In the genomic region with DNA sequence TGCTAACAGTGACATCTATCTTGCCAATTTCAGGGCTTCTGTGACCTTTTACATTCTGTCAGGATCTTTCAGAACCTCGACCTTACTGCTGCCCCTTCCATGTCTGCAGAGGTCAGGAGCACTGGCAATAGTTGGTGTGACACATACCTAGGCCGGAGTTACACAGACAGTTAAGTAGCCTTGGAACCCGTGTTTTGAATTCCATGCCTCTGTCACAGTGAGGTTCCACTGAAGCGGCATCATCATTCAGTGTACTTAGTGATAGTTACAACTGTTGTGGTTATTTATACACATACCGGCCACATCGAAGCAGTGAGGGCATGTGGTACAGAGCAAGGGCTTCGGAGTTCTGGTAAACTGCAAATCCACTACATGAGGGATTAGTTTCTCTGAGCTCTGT, we compare ENCODE assay signal across 19 mouse cellular contexts. TPM values are rescaled to one million over a fixed set of nuclear protein-coding genes. Genes with fewer than 3 reads are reported as not detected.
DNase-seq lines count a peak whose midpoint lies in the region; ATAC-seq and TF ChIP-seq lines count a peak whose summit lies in the region.
"Had no signal": no experiment of that assay in that cellular context is flagged by ENCODE, and none has a peak within 500 bp of the region (broad histone marks: within the 10 kb centered on the region; RNA-seq: fewer than 3 reads in every experiment).

No protein-coding gene starts in this region.

- no peaks in the 10 kb centered on the region for H3K27me3 ChIP-seq in heart, adult 2 months (ENCODE audit: control insufficient read depth, insufficient read depth, low read length)
- H3K27me3 ChIP-seq in kidney, postnatal 0 days (ENCODE audit: insufficient read depth, low read length): no peaks in the 10 kb centered on the region
- no peaks in the 10 kb centered on the region for H3K27me3 ChIP-seq in heart, postnatal 0 days (ENCODE audit: control insufficient read depth, insufficient read depth, low read length)
- H3K27me3 ChIP-seq in stomach, postnatal 0 days (ENCODE audit: control insufficient read depth, insufficient read depth, low read length): no peaks in the 10 kb centered on the region
- H3K27me3 ChIP-seq: forebrain, embryonic 13.5 days; limb, embryonic 13.5 days; liver, embryonic 13.5 days; midbrain, embryonic 13.5 days; neural tube, embryonic 13.5 days had no signal

- no peak for DNase-seq in heart, adult 2 months
- no peak for DNase-seq in heart, postnatal 25 days (ENCODE audit: low spot score)
- no peak for DNase-seq in kidney, postnatal 0 days (ENCODE audit: low spot score)
- DNase-seq in kidney, adult 9 months: no peak
- DNase-seq in heart, postnatal 0 days (ENCODE audit: low spot score): no peak
- no peak for DNase-seq in stomach, postnatal 0 days (ENCODE audit: low spot score)
- no peak for DNase-seq in layer of hippocampus, adult 9-11 months
- DNase-seq: cerebellum, adult 9-11 months; gastrocnemius, postnatal 25 days; kidney, adult 18-20 months; kidney, postnatal 36 days; liver, embryonic 13.5 days; right cerebral cortex, adult 18-20 months; thymus, postnatal 14 days had no signal

- WGBS in heart, adult 2 months: 35% methylated on average over 7 of the region's 7 CpGs
- 83% methylated on average over 7 of the region's 7 CpGs for WGBS in kidney, postnatal 0 days
- 21% methylated on average over 7 of the region's 7 CpGs for whole genome bisulfite sequencing in heart, postnatal 0 days
- WGBS in stomach, postnatal 0 days: 49% methylated on average over 7 of the region's 7 CpGs

- no peak overlapping the region for H3K4me2 ChIP-seq in kidney, postnatal 0 days (ENCODE audit: low read length)
- no peak overlapping the region for H3K4me2 ChIP-seq in heart, postnatal 0 days (ENCODE audit: low read depth, low read length)
- H3K4me2 ChIP-seq in stomach, postnatal 0 days (replicated peaks; ENCODE audit: low read depth): no peak overlapping the region
- H3K4me2 ChIP-seq: forebrain, embryonic 13.5 days; limb, embryonic 13.5 days; liver, embryonic 13.5 days; midbrain, embryonic 13.5 days; neural tube, embryonic 13.5 days had no signal

- peak overlapping the region; percentile 4 for H3K27ac ChIP-seq in heart, adult 2 months
- H3K27ac ChIP-seq in kidney, postnatal 0 days: 0 out of 2 replicates have a peak overlapping the region, but pooled peaks have one; percentile 37
- H3K27ac ChIP-seq in heart, postnatal 0 days (ENCODE audit: low read depth): peak overlapping the region; percentile 78
- no peak overlapping the region for H3K27ac ChIP-seq in stomach, postnatal 0 days (replicated peaks)
- H3K27ac ChIP-seq: forebrain, embryonic 13.5 days; limb, embryonic 13.5 days; liver, embryonic 13.5 days; midbrain, embryonic 13.5 days; neural tube, embryonic 13.5 days had no signal

- H3K9me3 ChIP-seq in kidney, postnatal 0 days (replicated peaks; ENCODE audit: low read length): no peaks in the 10 kb centered on the region
- no peaks in the 10 kb centered on the region for H3K9me3 ChIP-seq in heart, postnatal 0 days (replicated peaks; ENCODE audit: control insufficient read depth, low read length)
- H3K9me3 ChIP-seq in stomach, postnatal 0 days (ENCODE audit: control insufficient read depth, low read length): no peaks in the 10 kb centered on the region
- H3K9me3 ChIP-seq: forebrain, embryonic 13.5 days; limb, embryonic 13.5 days; midbrain, embryonic 13.5 days; neural tube, embryonic 13.5 days had no signal

- peaks cover 30% of the 10 kb centered on the region for H3K36me3 ChIP-seq in heart, adult 2 months (ENCODE audit: control insufficient read depth, insufficient read depth, low read length)
- H3K36me3 ChIP-seq in kidney, postnatal 0 days (ENCODE audit: insufficient read depth, low read length): no peaks in the 10 kb centered on the region
- peaks cover 8% of the 10 kb centered on the region for H3K36me3 ChIP-seq in heart, postnatal 0 days (replicated peaks; ENCODE audit: control insufficient read depth, insufficient read depth, low read length)
- 0 out of 2 replicates have a peak, but pooled peaks cover 2% of the 10 kb centered on the region for H3K36me3 ChIP-seq in stomach, postnatal 0 days (ENCODE audit: control insufficient read depth, insufficient read depth, low read length)
- H3K36me3 ChIP-seq: neural tube, embryonic 13.5 days had no signal

- H3K79me2 ChIP-seq in heart, adult 2 months (replicated peaks; ENCODE audit: control insufficient read depth, insufficient read depth, low read length): peaks cover 5% of the 10 kb centered on the region

- intact Hi-C loops in heart, adult 2 months (cut with DNase I): no loop called here
- intact Hi-C loops in heart, postnatal 25 days (cut with DNase I): no loop called here

- H3K9ac ChIP-seq in heart, adult 2 months (ENCODE audit: low read depth, low read length): no peak overlapping the region
- H3K9ac ChIP-seq in kidney, postnatal 0 days (ENCODE audit: low read depth, low read length): no peak overlapping the region
- no peak overlapping the region for H3K9ac ChIP-seq in heart, postnatal 0 days (replicated peaks; ENCODE audit: low read depth, low read length)
- H3K9ac ChIP-seq in stomach, postnatal 0 days (ENCODE audit: low read length): no peak overlapping the region
- H3K9ac ChIP-seq: forebrain, embryonic 13.5 days; limb, embryonic 13.5 days; liver, embryonic 13.5 days; midbrain, embryonic 13.5 days; neural tube, embryonic 13.5 days had no signal

- no peak for TF ChIP-seq POLR2A in heart, adult 2 months (IDR thresholded peaks at IDR 0.05; ENCODE audit: insufficient read depth, low read depth, low read length)

- TF ChIP-seq EP300 in heart, adult 2 months (IDR thresholded peaks at IDR 0.05; ENCODE audit: insufficient read depth, low read depth, low read length): no peak
- no peak for TF ChIP-seq EP300 in heart, postnatal 0 days (IDR thresholded peaks at IDR 0.05; ENCODE audit: low read depth)
- no peak for TF ChIP-seq EP300 in stomach, postnatal 0 days (optimal IDR thresholded peaks at IDR 0.05)

- H3K4me3 ChIP-seq in heart, adult 2 months: no peak overlapping the region
- H3K4me3 ChIP-seq in kidney, postnatal 0 days (replicated peaks; ENCODE audit: low read depth, low read length): no peak overlapping the region
- H3K4me3 ChIP-seq in heart, postnatal 0 days (ENCODE audit: low read depth, low read length): no peak overlapping the region
- H3K4me3 ChIP-seq in stomach, postnatal 0 days (ENCODE audit: low read depth, low read length): no peak overlapping the region
- H3K4me3 ChIP-seq: erythroblast, embryonic 14.5 days; forebrain, embryonic 13.5 days; limb, embryonic 13.5 days; liver, embryonic 13.5 days; midbrain, embryonic 13.5 days; neural tube, embryonic 13.5 days had no signal

- peaks cover 23% of the 10 kb centered on the region for H3K4me1 ChIP-seq in heart, adult 2 months (ENCODE audit: control insufficient read depth, insufficient read depth, low read length)
- peaks cover 32% of the 10 kb centered on the region for H3K4me1 ChIP-seq in kidney, postnatal 0 days (replicated peaks; ENCODE audit: insufficient read depth, low read length)
- H3K4me1 ChIP-seq in heart, postnatal 0 days (ENCODE audit: control insufficient read depth, insufficient read depth): peaks cover 54% of the 10 kb centered on the region
- H3K4me1 ChIP-seq in stomach, postnatal 0 days (replicated peaks; ENCODE audit: control insufficient read depth, insufficient read depth): peaks cover 6% of the 10 kb centered on the region
- H3K4me1 ChIP-seq: forebrain, embryonic 13.5 days had no signal

- no peak for TF ChIP-seq CTCF in heart, adult 2 months (IDR thresholded peaks at IDR 0.05)
- no peak for TF ChIP-seq CTCF in kidney, postnatal 0 days (IDR thresholded peaks at IDR 0.05; ENCODE audit: low read depth)
- TF ChIP-seq CTCF in heart, postnatal 0 days (IDR thresholded peaks at IDR 0.05; ENCODE audit: low read depth): no peak
- TF ChIP-seq CTCF in stomach, postnatal 0 days (IDR thresholded peaks at IDR 0.05; ENCODE audit: low read depth): no peak

- ATAC-seq in kidney, postnatal 0 days (replicated peaks; ENCODE audit: low FRiP score, low read depth): no peak
- peak; percentile 60 for ATAC-seq in heart, postnatal 0 days (ENCODE audit: insufficient read depth, low read depth)
- ATAC-seq in stomach, postnatal 0 days (ENCODE audit: low FRiP score, low TSS enrichment): 0 out of 2 replicates have a peak, but pooled peaks have one; percentile 17
- ATAC-seq: forebrain, embryonic 13.5 days; midbrain, embryonic 13.5 days had no signal

RNA-seq across cellular contexts. Expression of a gene that starts 37.8 kb away (rescaled TPM):
- 10 to 100 TPM; 33.5 to 35.8 TPM for total RNA-seq in heart, adult 2 months (2021)
- 34.8 and 47.5 TPM in 2 replicates for polyA plus RNA-seq in heart, adult 2 months (2012; rRNA removed)
- 10 to 100 TPM; 39.8 to 46.7 TPM for total RNA-seq in heart, postnatal 25 days (2021)
- polyA plus RNA-seq in kidney, postnatal 0 days (2015; fragmentation: Nextera tagmentation; extraction: Ambion mirVana): 77.0 and 83.7 TPM in 2 replicates
- 39.8 and 88.5 TPM in 2 replicates for total RNA-seq in heart, postnatal 0 days (2014; rRNA removed; ENCODE audit: low replicate concordance)
- polyA plus RNA-seq in heart, postnatal 0 days (2015; fragmentation: Nextera tagmentation; extraction: Ambion mirVana): 22.6 and 23.6 TPM in 2 replicates
- polyA plus RNA-seq in stomach, postnatal 0 days (2015; fragmentation: Nextera tagmentation; extraction: Ambion mirVana): 52.8 and 58.0 TPM in 2 replicates
